Mouse (Mus musculus) kidney, embryonic 15.5 days (tissue): ENCODE measurements around the gene Ccdc51. TPM values are rescaled to one million over a fixed set of nuclear protein-coding genes. Genes with fewer than 3 reads are reported as not detected.

Source experiments
- ATAC-seq: fragments of 200-750 bp; cut with Nextera tagmentation; replicated peaks from 2 replicates; pipeline ENCODE4 v1.8.0; 2017; ENCODE audit warnings: moderate TSS enrichment; ENCODE audit not compliant: low FRiP score
- H3K27ac ChIP-seq: fragments of 300-500 bp; sonication (generic); 2 replicates; pipeline ENCODE4 v1.5.1; 2015; ENCODE audit warnings: mild to moderate bottlenecking, inconsistent platforms
- H3K27me3 ChIP-seq: fragments of 300-500 bp; sonication (generic); 2 replicates; pipeline ENCODE4 v1.6.1; 2015; ENCODE audit warnings: inconsistent platforms
- H3K36me3 ChIP-seq: fragments of 300-500 bp; sonication (generic); 2 replicates; pipeline ENCODE4 v1.6.1; 2015; ENCODE audit warnings: inconsistent platforms
- H3K4me1 ChIP-seq: fragments of 300-500 bp; sonication (generic); 2 replicates; pipeline ENCODE4 v1.6.1; 2015; ENCODE audit warnings: inconsistent platforms
- H3K4me2 ChIP-seq: fragments of 300-500 bp; sonication (generic); 2 replicates; pipeline ENCODE4 v1.6.1; 2015; ENCODE audit warnings: moderate library complexity, mild to moderate bottlenecking, inconsistent platforms
- H3K4me3 ChIP-seq: fragments of 300-500 bp; sonication (generic); replicated peaks from 2 replicates; pipeline ENCODE4 v1.5.1; 2015; ENCODE audit warnings: mild to moderate bottlenecking, inconsistent platforms
- H3K9ac ChIP-seq: fragments of 300-500 bp; sonication (generic); 2 replicates; pipeline ENCODE4 v1.6.1; 2015; ENCODE audit warnings: mild to moderate bottlenecking, inconsistent platforms
- H3K9me3 ChIP-seq: fragments of 300-500 bp; sonication (generic); replicated peaks from 2 replicates; pipeline ENCODE4 v1.6.1; 2016; ENCODE audit warnings: inconsistent platforms
- whole genome bisulfite sequencing: fragments of 180-500 bp; shearing (Covaris S2); methylation state at CpG from one replicate; pipeline ENCODE4 v1.1.7; 2015; ENCODE audit warnings: mixed read lengths; 5-methylcytosine and 5-hydroxymethylcytosine counted together
- polyA plus RNA-seq: library from polyadenylated mRNA; unstranded; fragments of >200 nt; fragmentation: Nextera tagmentation; extraction: Ambion mirVana; gene quantifications from 2 replicates; pipeline ENCODE4 v1.2.1, GENCODE M21; 2015

Ccdc51 gene
- polyA plus RNA-seq, 1 experiment from 2014 or later = 12.9 TPM

DNA sequence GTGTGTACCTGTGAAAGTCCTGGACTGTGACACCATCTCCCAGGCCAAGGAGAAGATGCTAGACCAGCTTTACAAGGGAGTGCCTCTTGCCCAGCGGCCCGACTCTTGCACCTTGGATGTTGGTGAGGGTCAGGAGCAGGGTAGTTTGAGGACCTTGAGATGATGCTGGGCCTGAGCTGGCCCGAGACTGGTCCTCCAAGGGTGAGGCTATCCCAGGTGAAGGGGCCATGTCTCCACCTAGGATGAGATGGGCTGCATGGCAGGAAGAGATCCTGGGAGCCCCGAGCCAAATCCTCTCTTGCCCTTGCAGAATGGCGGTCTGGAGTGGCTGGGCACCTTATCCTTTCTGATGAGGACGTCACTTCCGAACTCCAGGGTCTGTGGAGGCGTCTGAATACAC lies 31.0 kb downstream of the Ccdc51 start:
- no peak for ATAC-seq
- Histone ChIP-seq H3K36me3 (peaks cover 100% of the 10 kb centered on the region), H3K9ac (no peak overlapping the region), H3K4me2 (no peak overlapping the region), H3K27ac (no peak overlapping the region), H3K4me3 (no peak overlapping the region), H3K27me3 (no peaks in the 10 kb centered on the region), H3K9me3 (no peaks in the 10 kb centered on the region), H3K4me1 (peaks cover 5% of the 10 kb centered on the region)
- WGBS = 93% methylated on average over 8 of the region's 8 CpGs

- Histone ChIP-seq H3K27me3 (no peaks in the 10 kb centered on the region), H3K4me1 (no peaks in the 10 kb centered on the region), H3K9me3 (no peaks in the 10 kb centered on the region), H3K4me3 (no peak overlapping the region), H3K9ac (no peak overlapping the region), H3K4me2 (no peak overlapping the region), H3K36me3 (peaks cover 100% of the 10 kb centered on the region), H3K27ac (no peak overlapping the region)
- no peak for ATAC-seq
- 94% methylated on average over 11 of the region's 11 CpGs for WGBS
Observed at GRCm38 (mm10) chr9:109114276-109114675, 32.0 kb downstream of the Ccdc51 start.

DNA sequence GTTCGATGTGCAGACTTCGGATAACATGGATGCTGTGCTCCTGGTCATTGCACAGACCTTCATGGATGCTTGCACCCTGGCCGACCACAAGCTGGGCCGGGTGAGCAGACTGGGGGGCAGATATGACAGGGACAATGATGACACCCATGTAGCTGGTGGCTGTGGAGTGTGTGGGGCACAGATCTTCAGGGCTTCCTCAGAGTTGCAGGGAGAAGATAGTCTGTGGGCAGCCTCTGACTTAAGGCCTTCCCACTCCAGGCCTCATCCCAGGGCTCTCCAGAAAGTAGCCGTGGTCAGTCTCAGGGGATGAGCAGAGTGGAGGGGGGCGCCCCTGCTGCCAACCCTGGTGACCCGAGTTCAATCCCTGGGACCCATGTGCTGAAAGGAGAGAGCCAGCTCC lies 32.6 kb downstream of the Ccdc51 start:
- WGBS = 90% methylated on average over 7 of the region's 7 CpGs

GRCm38 (mm10) chr9:109116205-109116604 lies 33.9 kb downstream of the Ccdc51 start:
- 91% methylated on average over 10 of the region's 10 CpGs for WGBS
- H3K27ac ChIP-seq = no peak overlapping the region
- no peak overlapping the region for H3K9ac ChIP-seq
- no peaks in the 10 kb centered on the region for H3K27me3 ChIP-seq
- no peaks in the 10 kb centered on the region for H3K4me1 ChIP-seq
- H3K4me3 ChIP-seq = no peak overlapping the region
- H3K9me3 ChIP-seq = no peaks in the 10 kb centered on the region
- no peak for ATAC-seq
- H3K4me2 ChIP-seq = no peak overlapping the region
- peaks cover 86% of the 10 kb centered on the region for H3K36me3 ChIP-seq

More for the DNA sequence above, 32.6 kb downstream of the Ccdc51 start:
- Histone ChIP-seq H3K4me2 (no peak overlapping the region), H3K4me3 (no peak overlapping the region), H3K9me3 (no peaks in the 10 kb centered on the region), H3K9ac (no peak overlapping the region), H3K4me1 (no peaks in the 10 kb centered on the region), H3K27ac (no peak overlapping the region), H3K27me3 (no peaks in the 10 kb centered on the region), H3K36me3 (peaks cover 99% of the 10 kb centered on the region)
- no peak for ATAC-seq

DNA sequence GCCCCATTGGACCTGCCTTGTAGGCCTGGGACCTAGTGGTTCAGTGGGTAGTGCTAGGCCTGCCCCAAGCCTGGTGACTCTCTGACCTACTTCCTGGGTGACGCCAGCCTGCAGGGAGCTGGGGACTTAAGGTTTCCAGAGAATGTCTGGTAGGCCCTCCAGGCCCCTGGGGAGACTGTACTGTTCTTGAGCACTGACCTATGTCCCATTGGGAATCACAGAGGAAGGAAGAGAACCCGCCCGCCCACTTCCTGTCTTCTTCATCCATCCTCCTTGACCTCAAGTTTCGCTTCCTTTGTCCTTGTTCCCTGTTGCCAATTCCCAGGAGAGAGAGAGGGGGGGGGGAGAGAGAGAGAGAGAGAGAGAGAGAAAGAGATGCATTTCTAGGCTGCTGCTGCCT lies 35.8 kb downstream of the Ccdc51 start:
- Histone ChIP-seq H3K9ac (no peak overlapping the region), H3K27me3 (no peaks in the 10 kb centered on the region), H3K36me3 (peaks cover 67% of the 10 kb centered on the region), H3K4me3 (no peak overlapping the region), H3K4me1 (peaks cover 3% of the 10 kb centered on the region; the same call in 1 of the 2 replicates), H3K9me3 (no peaks in the 10 kb centered on the region), H3K27ac (no peak overlapping the region), H3K4me2 (no peak overlapping the region)
- no peak for ATAC-seq
- 79% methylated on average over 4 of the region's 4 CpGs for WGBS

- Histone ChIP-seq H3K4me2 (no peak overlapping the region), H3K4me1 (peaks cover 4% of the 10 kb centered on the region; the same call in 1 of the 2 replicates), H3K9me3 (no peaks in the 10 kb centered on the region), H3K36me3 (peaks cover 52% of the 10 kb centered on the region), H3K4me3 (no peak overlapping the region), H3K27ac (no peak overlapping the region), H3K9ac (no peak overlapping the region), H3K27me3 (no peaks in the 10 kb centered on the region)
- WGBS = 89% methylated on average over 9 of the region's 9 CpGs
- no peak for ATAC-seq
Observed at GRCm38 (mm10) chr9:109119571-109119970, 37.3 kb downstream of the Ccdc51 start.

DNA sequence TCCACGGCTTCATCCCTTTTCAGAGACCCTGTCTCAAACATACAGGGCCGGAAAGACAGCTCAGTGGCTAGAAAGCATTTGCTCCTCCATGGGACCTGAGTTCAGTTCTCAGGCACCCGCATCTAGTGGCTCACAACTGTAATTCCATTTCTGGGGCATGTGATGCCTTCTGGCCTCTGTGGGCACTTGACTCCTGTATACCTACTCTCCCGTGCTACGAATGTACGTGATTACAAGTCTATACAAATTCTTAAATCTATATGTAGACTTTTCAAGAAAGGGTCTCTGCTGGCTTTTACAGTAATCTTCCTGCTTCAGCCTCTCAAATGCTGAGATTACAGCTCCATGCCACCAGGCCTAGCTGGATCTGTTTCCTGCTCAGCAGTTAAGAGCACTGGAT lies 38.7 kb downstream of the Ccdc51 start:
- peaks cover 4% of the 10 kb centered on the region; the same call in 1 of the 2 replicates for H3K4me1 ChIP-seq
- no peak overlapping the region for H3K27ac ChIP-seq
- no peak overlapping the region for H3K4me2 ChIP-seq
- H3K4me3 ChIP-seq = no peak overlapping the region
- ATAC-seq = no peak
- WGBS = 90% methylated on average over 6 of the region's 6 CpGs
- no peaks in the 10 kb centered on the region for H3K9me3 ChIP-seq
- H3K9ac ChIP-seq = no peak overlapping the region
- H3K27me3 ChIP-seq = no peaks in the 10 kb centered on the region
- H3K36me3 ChIP-seq = peaks cover 38% of the 10 kb centered on the region

DNA sequence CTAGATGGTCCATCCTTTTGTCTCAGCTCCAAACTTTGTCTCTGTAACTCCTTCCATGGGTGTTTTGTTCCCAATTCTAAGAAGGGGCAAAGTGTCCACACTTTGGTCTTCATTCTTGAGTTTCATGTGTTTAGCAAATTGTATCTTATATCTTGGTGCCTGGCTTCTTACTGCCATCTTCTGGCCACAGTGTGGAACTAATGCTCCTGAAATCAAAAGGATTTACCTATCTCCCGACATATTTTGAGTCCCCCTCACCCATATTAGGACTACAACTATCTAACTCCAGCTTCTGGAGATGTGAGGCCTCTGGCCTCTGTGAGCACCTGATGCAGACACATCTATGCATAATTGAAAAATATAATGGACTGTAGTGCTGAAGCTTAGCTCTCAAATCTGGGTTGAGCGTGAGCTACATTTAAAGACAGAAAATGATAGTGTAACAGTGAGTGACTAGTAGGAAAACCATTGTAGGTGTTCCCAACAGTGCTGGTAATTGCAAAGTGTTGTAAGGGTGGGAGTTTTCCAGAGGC lies 40.3 kb downstream of the Ccdc51 start:
- whole genome bisulfite sequencing = 48% methylated on average over 2 of the region's 2 CpGs
- Histone ChIP-seq H3K4me2 (no peak overlapping the region), H3K27ac (no peak overlapping the region), H3K9me3 (no peaks in the 10 kb centered on the region), H3K27me3 (no peaks in the 10 kb centered on the region), H3K36me3 (peaks cover 22% of the 10 kb centered on the region), H3K4me3 (no peak overlapping the region), H3K4me1 (peaks cover 4% of the 10 kb centered on the region; the same call in 1 of the 2 replicates), H3K9ac (no peak overlapping the region)
- ATAC-seq = no peak; the same call in 1 of the 2 replicates

DNA sequence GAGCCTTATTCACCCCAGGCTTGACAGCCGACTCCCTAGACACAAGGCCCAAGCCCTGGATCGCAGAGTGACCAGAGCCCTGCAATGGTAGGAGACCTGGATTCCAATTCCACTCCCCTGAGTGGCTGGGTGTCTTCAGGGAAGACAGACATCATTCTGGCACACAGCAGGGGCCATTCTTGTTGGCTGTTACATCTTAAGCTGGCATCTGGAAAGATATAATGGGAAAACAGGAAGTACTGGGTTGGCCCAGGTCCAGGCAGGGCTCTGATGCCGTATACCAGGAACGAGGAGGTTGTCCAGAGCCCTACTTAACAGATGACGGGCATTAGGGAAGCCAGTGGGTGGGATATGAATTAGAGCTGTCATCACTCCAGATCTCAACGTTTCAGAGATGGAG lies 41.0 kb downstream of the Ccdc51 start:
- Histone ChIP-seq H3K4me1 (peaks cover 4% of the 10 kb centered on the region; the same call in 1 of the 2 replicates), H3K9me3 (no peaks in the 10 kb centered on the region), H3K4me2 (no peak overlapping the region), H3K9ac (no peak overlapping the region), H3K27me3 (no peaks in the 10 kb centered on the region), H3K4me3 (no peak overlapping the region), H3K36me3 (peaks cover 15% of the 10 kb centered on the region), H3K27ac (no peak overlapping the region)
- ATAC-seq = peak; percentile 22; the same call in 1 of the 2 replicates
- 57% methylated on average over 6 of the region's 6 CpGs for WGBS

DNA sequence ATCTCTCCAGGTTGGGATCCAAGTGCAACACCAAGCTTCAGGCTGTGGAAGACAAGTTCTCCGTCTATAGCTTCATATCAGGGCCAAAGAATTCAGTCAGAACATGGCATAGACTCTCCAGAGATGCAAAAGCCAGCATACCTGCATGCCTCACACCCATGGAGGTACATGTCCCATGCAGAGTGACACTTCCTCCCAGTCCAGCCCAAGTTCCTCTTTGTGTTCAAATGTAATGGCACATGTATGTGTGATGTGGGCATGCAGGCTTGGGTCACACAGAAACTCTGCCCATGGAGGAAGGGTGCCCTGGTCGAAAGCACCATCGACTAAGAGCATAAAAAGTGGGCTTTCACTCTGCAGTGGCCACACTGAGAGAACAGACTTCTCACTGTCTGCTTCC lies 41.9 kb downstream of the Ccdc51 start:
- no peaks in the 10 kb centered on the region for H3K9me3 ChIP-seq
- 91% methylated on average over 3 of the region's 3 CpGs for WGBS

DNA sequence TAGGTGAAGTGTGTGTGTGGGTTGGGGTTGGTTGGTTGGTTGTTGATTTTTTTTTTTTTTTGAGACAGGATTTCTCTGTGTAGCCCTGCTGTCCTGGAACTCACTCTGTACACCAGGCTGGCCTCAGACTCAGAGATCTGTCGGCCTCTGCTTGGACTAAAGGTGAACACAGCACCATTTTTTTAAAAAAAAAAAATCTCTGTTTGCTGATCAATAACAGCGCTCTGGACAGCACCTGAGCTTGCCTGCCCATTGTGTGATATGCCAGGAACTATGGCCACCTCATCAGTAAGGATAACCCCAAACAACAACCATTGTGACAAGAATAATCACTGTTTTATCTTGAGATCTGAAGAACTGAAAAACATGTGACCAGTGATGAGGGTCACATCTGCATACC lies 42.8 kb downstream of the Ccdc51 start:
- 90% methylated on average over 2 of the region's 2 CpGs for WGBS
- no peak overlapping the region for H3K4me3 ChIP-seq
- H3K36me3 ChIP-seq = no peaks in the 10 kb centered on the region
- peaks cover 4% of the 10 kb centered on the region; the same call in 1 of the 2 replicates for H3K4me1 ChIP-seq
- no peaks in the 10 kb centered on the region for H3K9me3 ChIP-seq
- H3K27me3 ChIP-seq = no peaks in the 10 kb centered on the region
- no peak overlapping the region for H3K4me2 ChIP-seq
- H3K27ac ChIP-seq = no peak overlapping the region
- H3K9ac ChIP-seq = no peak overlapping the region
- ATAC-seq = no peak

More for the DNA sequence above, 41.9 kb downstream of the Ccdc51 start:
- no peak overlapping the region for H3K27ac ChIP-seq
- H3K4me1 ChIP-seq = peaks cover 4% of the 10 kb centered on the region; the same call in 1 of the 2 replicates
- H3K36me3 ChIP-seq = peaks cover 6% of the 10 kb centered on the region
- no peaks in the 10 kb centered on the region for H3K27me3 ChIP-seq
- no peak overlapping the region for H3K9ac ChIP-seq
- ATAC-seq = no peak
- H3K4me2 ChIP-seq = no peak overlapping the region
- H3K4me3 ChIP-seq = no peak overlapping the region

- Histone ChIP-seq H3K27ac (no peak overlapping the region), H3K9ac (no peak overlapping the region), H3K4me2 (no peak overlapping the region), H3K9me3 (no peaks in the 10 kb centered on the region), H3K27me3 (no peaks in the 10 kb centered on the region), H3K36me3 (no peaks in the 10 kb centered on the region), H3K4me3 (no peak overlapping the region), H3K4me1 (peaks cover 4% of the 10 kb centered on the region; the same call in 1 of the 2 replicates)
- WGBS = 71% methylated on average over 3 of the region's 3 CpGs
- ATAC-seq = no peak
Observed at GRCm38 (mm10) chr9:109125481-109125880, 43.2 kb downstream of the Ccdc51 start.

DNA sequence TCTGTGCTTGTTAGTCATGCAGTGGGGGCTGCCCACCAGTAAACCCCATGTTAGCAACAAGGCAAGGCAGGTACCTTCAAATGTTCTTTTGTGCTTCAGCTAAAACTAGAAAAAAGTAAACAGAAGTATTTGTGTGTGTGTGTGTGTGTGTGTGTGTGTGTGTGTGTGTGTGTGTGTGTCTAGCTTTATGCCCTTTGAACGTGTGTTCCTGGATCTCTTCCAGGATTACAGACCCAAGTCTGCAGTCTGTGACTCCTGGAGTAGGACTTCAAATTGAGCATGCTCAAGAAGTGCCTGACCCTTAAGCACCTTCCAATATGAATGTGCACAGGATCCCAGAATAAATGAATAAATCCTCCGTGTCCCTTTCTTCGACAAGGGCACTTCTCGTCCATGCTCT lies 44.8 kb downstream of the Ccdc51 start:
- Histone ChIP-seq H3K4me3 (no peak overlapping the region), H3K9ac (no peak overlapping the region), H3K4me1 (peaks cover 4% of the 10 kb centered on the region; the same call in 1 of the 2 replicates), H3K27me3 (no peaks in the 10 kb centered on the region), H3K27ac (no peak overlapping the region), H3K9me3 (no peaks in the 10 kb centered on the region), H3K4me2 (no peak overlapping the region), H3K36me3 (no peaks in the 10 kb centered on the region)
- ATAC-seq = no peak
- 79% methylated on average over 4 of the region's 4 CpGs for WGBS
